Mouse (Mus musculus): ENCODE measurements around the gene Akirin2.
A peak's percentile ranks its signal among the peaks of the same experiment; 100 is the strongest.

Gene Akirin2

DNA sequence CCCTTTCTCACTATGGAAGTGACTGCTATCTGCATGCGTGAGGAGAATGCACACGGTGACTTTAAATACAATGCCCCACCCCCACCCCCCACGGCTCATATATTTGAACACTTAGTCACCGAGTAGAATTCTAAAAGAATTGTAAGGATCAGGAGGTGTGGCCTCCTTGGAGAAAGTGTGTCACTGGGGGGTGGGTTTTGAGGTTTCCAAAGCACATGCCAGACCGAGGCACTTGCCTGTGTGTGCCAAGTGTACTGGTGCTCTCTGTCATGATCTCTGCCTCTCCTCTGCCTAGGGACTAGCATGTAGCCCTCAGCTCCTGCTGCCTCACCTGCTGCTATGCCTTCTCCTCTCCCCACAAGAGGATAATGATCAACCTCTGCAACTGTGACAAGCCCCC, 31.7 kb downstream of the Akirin2 start:
- ATAC-seq (ENCODE audit: insufficient number of reproducible peaks, low FRiP score, low TSS enrichment): no peak

GRCm38 (mm10) chr4:34583427-34583826, 32.7 kb downstream of the Akirin2 start:
- ATAC-seq (ENCODE audit: insufficient number of reproducible peaks, low FRiP score, low TSS enrichment): no peak

DNA sequence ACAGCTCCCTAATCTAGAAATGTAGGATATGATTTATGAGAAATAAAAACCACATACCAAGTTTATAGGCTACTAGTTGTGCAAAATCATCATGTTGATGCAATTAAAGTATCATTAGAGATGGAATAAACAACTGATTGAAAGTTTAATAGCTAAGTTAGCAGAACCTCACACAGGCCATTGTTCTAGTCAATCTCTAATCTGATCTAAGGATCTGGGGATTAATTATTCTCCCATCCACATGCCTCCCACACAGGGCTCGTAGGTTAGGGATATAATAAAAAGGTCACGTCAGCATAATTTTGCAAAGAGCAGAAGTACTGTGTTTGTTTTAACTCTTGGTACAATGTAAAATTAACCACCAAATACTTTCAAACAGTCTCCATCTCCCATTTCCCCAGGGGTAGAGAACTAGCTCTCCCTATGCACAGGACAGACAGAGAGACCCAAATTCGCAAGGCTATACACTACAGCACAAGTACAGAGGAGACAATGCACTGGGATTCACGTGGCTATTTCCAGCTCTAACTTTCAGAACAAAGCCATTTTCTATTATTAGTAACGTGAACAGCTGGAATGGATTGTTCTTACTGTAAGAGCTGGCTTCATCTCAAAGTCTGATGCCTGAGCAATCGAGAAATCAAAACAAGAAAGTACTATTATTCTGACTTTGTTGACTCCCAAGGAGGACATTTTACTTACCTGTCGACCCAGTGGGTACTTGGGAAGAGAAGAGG, 34.3 kb downstream of the Akirin2 start:
- no peak for ATAC-seq (ENCODE audit: insufficient number of reproducible peaks, low FRiP score, low TSS enrichment)

- no peak for ATAC-seq (ENCODE audit: insufficient number of reproducible peaks, low FRiP score, low TSS enrichment)
Observed at GRCm38 (mm10) chr4:34603123-34603522, 52.4 kb downstream of the Akirin2 start.

GRCm38 (mm10) chr4:34606658-34607057, 55.9 kb downstream of the Akirin2 start:
- no peak for ATAC-seq (ENCODE audit: insufficient number of reproducible peaks, low FRiP score, low TSS enrichment)

- ATAC-seq (ENCODE audit: insufficient number of reproducible peaks, low FRiP score, low TSS enrichment): no peak
Observed at GRCm38 (mm10) chr4:34613571-34614145, 62.9 kb downstream of the Akirin2 start.

DNA sequence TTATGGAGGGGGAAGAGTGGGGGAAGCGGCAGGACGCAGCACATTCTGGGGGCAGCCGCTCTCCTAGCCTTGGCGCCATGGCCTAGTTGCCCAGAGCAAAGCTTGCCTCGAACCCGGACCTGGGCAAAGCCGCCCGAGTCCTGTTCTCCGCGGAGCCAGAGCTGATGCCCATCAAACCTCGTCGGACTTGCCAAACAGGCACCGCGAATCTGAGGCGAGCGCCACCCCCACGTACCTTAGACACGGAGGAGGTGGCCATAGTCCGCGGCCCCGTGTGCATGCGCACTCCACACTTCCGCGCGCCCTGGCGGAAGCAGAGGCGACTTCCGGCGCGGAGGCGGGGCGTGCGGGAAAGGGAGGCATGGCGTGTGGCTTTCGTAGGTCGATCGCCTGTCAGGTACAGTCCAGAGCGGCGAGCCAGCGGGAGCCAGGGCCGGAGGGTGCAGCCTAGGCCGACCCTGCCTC, 63.9 kb downstream of the Akirin2 start, which contains the start of the genes Orc3 and Rars2:
Gene Orc3 (minus strand): TSS at position 315 of the 465 bp plus-strand sequence.
Gene Rars2 (plus strand): TSS at position 328 of the 465 bp plus-strand sequence.
- peak; percentile 99 for ATAC-seq (ENCODE audit: insufficient number of reproducible peaks, low FRiP score, low TSS enrichment)

GRCm38 (mm10) chr4:34615303-34615702, 64.6 kb downstream of the Akirin2 start:
- ATAC-seq (ENCODE audit: insufficient number of reproducible peaks, low FRiP score, low TSS enrichment): peak; percentile 43; the same call in 1 of the 2 replicates

GRCm38 (mm10) chr4:34616146-34616545, 65.4 kb downstream of the Akirin2 start:
- ATAC-seq (ENCODE audit: insufficient number of reproducible peaks, low FRiP score, low TSS enrichment): no peak
